Comparison of ENCODE assay signal across 22 mouse cellular contexts in the genomic region with DNA sequence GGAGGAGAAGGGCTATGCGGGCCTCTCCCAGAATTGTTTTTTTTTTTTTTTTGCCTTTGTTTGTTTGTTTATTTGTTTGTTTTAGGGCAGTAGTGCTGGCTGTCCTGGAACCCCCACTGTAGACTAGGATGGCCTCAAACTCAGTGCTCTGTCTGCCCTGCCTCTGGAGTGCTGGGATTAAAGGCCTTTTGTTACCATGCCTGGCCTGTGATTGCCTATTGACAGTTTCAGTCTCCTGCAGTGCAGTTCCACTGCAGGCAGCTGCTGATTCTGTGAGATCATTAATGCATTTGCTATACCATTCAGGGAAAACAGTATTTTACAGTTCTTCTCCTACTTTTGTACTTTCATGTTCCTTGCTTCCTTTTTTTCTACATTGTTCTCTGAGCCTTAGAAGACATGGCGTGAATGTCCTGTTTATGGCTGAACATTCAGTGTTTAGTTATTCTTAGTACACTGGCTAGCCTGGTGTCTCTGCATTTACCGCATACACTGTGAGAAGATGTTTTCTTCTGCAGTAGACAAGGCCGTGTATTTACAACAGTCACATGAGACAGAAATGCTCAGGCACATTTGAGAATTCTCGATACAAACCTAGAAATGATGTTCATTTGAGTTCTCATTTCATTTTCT.
DNase-seq lines count a peak whose midpoint lies in the region; ATAC-seq lines count a peak whose summit lies in the region.
"Had no signal": no experiment of that assay in that cellular context is flagged by ENCODE, and none has a peak within 500 bp of the region (broad histone marks: within the 10 kb centered on the region; RNA-seq: fewer than 3 reads in every experiment).

No protein-coding gene starts in this region.

- DNase-seq in heart, adult 11 months = peak; percentile 35
- DNase-seq in heart, embryonic 10.5 days (ENCODE audit: low spot score) = no peak
- peak; percentile 16 for DNase-seq in R1 (ENCODE audit: low read depth, low spot score)
- DNase-seq in embryo, embryonic 11 days = peak; percentile 23
- no peak for DNase-seq in kidney, postnatal 4 days
- no peak for DNase-seq in gastrocnemius, postnatal 36 days
- DNase-seq: cerebellum, adult 9-11 months; heart, postnatal 14 days; layer of hippocampus, postnatal 36 days; right cerebral cortex, postnatal 25 days; thymus, adult 2 months had no signal

- H3K4me2 ChIP-seq in midbrain, embryonic 13.5 days (replicated peaks) = no peak overlapping the region
- H3K4me2 ChIP-seq: embryonic facial prominence, embryonic 15.5 days; heart, embryonic 12.5 days; hindbrain, embryonic 15.5 days; lung, embryonic 15.5 days; stomach, embryonic 15.5 days had no signal

- 68% methylated on average over 5 of the region's 5 CpGs for WGBS in heart, embryonic 10.5 days
- 26% methylated on average over 5 of the region's 5 CpGs for WGBS in midbrain, embryonic 13.5 days

- H3K27ac ChIP-seq in heart, embryonic 10.5 days = no peak overlapping the region
- H3K27ac ChIP-seq in midbrain, embryonic 13.5 days = peak overlapping the region; percentile 30; the same call in 1 of the 2 replicates
- H3K27ac ChIP-seq: embryonic facial prominence, embryonic 15.5 days; hindbrain, embryonic 15.5 days; liver, embryonic 14.5 days; lung, embryonic 15.5 days; macrophage; stomach, embryonic 15.5 days had no signal

- H3K4me1 ChIP-seq in heart, embryonic 10.5 days = no peaks in the 10 kb centered on the region
- H3K4me1 ChIP-seq in midbrain, embryonic 13.5 days (replicated peaks) = peaks cover 6% of the 10 kb centered on the region; the same call in 1 of the 2 replicates
- H3K4me1 ChIP-seq: embryonic facial prominence, embryonic 15.5 days; heart, embryonic 12.5 days; hindbrain, embryonic 15.5 days; lung, embryonic 15.5 days; stomach, embryonic 15.5 days had no signal

- no peaks in the 10 kb centered on the region for H3K36me3 ChIP-seq in heart, embryonic 10.5 days
- no peaks in the 10 kb centered on the region for H3K36me3 ChIP-seq in midbrain, embryonic 13.5 days
- H3K36me3 ChIP-seq: embryonic facial prominence, embryonic 15.5 days; G1E; heart, embryonic 12.5 days; hindbrain, embryonic 15.5 days; lung, embryonic 15.5 days; stomach, embryonic 15.5 days had no signal

- H3K9me3 ChIP-seq in heart, embryonic 10.5 days = no peaks in the 10 kb centered on the region
- H3K9me3 ChIP-seq in midbrain, embryonic 13.5 days = no peaks in the 10 kb centered on the region
- H3K9me3 ChIP-seq: embryonic facial prominence, embryonic 15.5 days; hindbrain, embryonic 15.5 days; lung, embryonic 15.5 days; stomach, embryonic 15.5 days had no signal

- ATAC-seq in midbrain, embryonic 13.5 days = peak; percentile 87
- ATAC-seq in megakaryocyte, adult 5-6 weeks (ENCODE audit: poor library complexity, severe bottlenecking) = no peak
- ATAC-seq: intestine, embryonic 16.5 days had no signal

- no peak overlapping the region for H3K4me3 ChIP-seq in heart, embryonic 10.5 days
- no peak overlapping the region for H3K4me3 ChIP-seq in midbrain, embryonic 13.5 days (replicated peaks)
- H3K4me3 ChIP-seq: embryonic facial prominence, embryonic 15.5 days; heart, embryonic 12.5 days; hindbrain, embryonic 15.5 days; lung, embryonic 15.5 days; stomach, embryonic 15.5 days had no signal

- intact Hi-C loops in gastrocnemius, postnatal 36 days (cut with DNase I) = no loop called here

- no peak overlapping the region for H3K9ac ChIP-seq in midbrain, embryonic 13.5 days (replicated peaks)
- H3K9ac ChIP-seq: embryonic facial prominence, embryonic 15.5 days; heart, embryonic 12.5 days; hindbrain, embryonic 15.5 days; liver, embryonic 14.5 days; lung, embryonic 15.5 days; stomach, embryonic 15.5 days had no signal

- H3K27me3 ChIP-seq in heart, embryonic 10.5 days (ENCODE audit: insufficient read depth, poor library complexity, severe bottlenecking) = no peaks in the 10 kb centered on the region
- H3K27me3 ChIP-seq in midbrain, embryonic 13.5 days = no peaks in the 10 kb centered on the region
- H3K27me3 ChIP-seq: embryonic facial prominence, embryonic 15.5 days; heart, embryonic 12.5 days; hindbrain, embryonic 15.5 days; lung, embryonic 15.5 days; stomach, embryonic 15.5 days had no signal

Comparison
In these comparisons a context has a peak if more than half of its experiments do, and no peak if none do; other contexts are left out.
1. DNase-seq: peak in heart, adult 11 months (single experiment), R1 (single experiment) and embryo, embryonic 11 days (single experiment); none in heart, embryonic 10.5 days (single experiment), kidney, postnatal 4 days (0 of 2) and gastrocnemius, postnatal 36 days (0 of 2).